Comparison of ENCODE assay signal across 8 mouse cellular contexts in genomic region chr4:132732148-132732684, GRCm38 (mm10). TPM values are rescaled to one million over a fixed set of nuclear protein-coding genes. Genes with fewer than 3 reads are reported as not detected.
DNase-seq lines count a peak whose midpoint lies in the region; ATAC-seq lines count a peak whose summit lies in the region.

TSS of gene Xkr8 (minus strand) at chr4:132732546.

- H3K27ac ChIP-seq in embryonic facial prominence, embryonic 12.5 days, result no peak within 1 kb of the TSS

- H3K4me2 ChIP-seq in embryonic facial prominence, embryonic 12.5 days (replicated peaks), result peak within 1 kb of the TSS; percentile 81

- 3% methylated on average over 34 of the region's 34 CpGs for WGBS in embryonic facial prominence, embryonic 12.5 days

- peak; percentile 82 for DNase-seq in 3T3-L1 (ENCODE audit: low read depth, low spot score)
- DNase-seq in adrenal gland, postnatal 25 days, result peak; percentile 97
- peak; percentile 93 to 94 for DNase-seq in heart, adult 18-20 months
- peak; percentile 93 for DNase-seq in kidney, adult 18-20 months
- DNase-seq in liver, result peak; percentile 95
- peak; percentile 67 to 83 for DNase-seq in monocyte, adult 2 months (ENCODE audit: low read depth in 1 of 2, low spot score in 2 of 2)
- peak; percentile 92 to 93 for DNase-seq in spleen, postnatal 36 days (ENCODE audit: low spot score in 2 of 2)

- H3K36me3 ChIP-seq in embryonic facial prominence, embryonic 12.5 days, result peaks cover 9% of the 10 kb centered on the region

- H3K27me3 ChIP-seq in embryonic facial prominence, embryonic 12.5 days, result no peaks in the 10 kb centered on the region

- no peaks in the 10 kb centered on the region for H3K4me1 ChIP-seq in embryonic facial prominence, embryonic 12.5 days

- peak within 1 kb of the TSS; percentile 62 for H3K4me3 ChIP-seq in embryonic facial prominence, embryonic 12.5 days

- H3K9ac ChIP-seq in embryonic facial prominence, embryonic 12.5 days, result peak within 1 kb of the TSS; percentile 56

- H3K9me3 ChIP-seq in embryonic facial prominence, embryonic 12.5 days, result no peaks in the 10 kb centered on the region

- peak; percentile 86 for ATAC-seq in embryonic facial prominence, embryonic 12.5 days (ENCODE audit: insufficient number of reproducible peaks, insufficient read depth, low FRiP score, low TSS enrichment)

RNA-seq across cellular contexts. Expression of gene Xkr8, which starts in this region (rescaled TPM):
- total RNA-seq in adrenal gland, postnatal 25 days (2021), result 7.2 and 10.1 TPM in 2 replicates
- 6.6 and 7.1 TPM in 2 replicates for polyA plus RNA-seq in embryonic facial prominence, embryonic 12.5 days (2016; fragmentation: Nextera tagmentation; extraction: Ambion mirVana)
- total RNA-seq in heart, adult 18-20 months (2021), result 1 to 10 TPM; 1.7 to 2.0 TPM
